Mouse (Mus musculus): ENCODE results near the gene Gm44965.

Gene Gm44965

GRCm38 (mm10) chr6:48665471-48665870 is 71.7 kb downstream of the Gm44965 start:
- DNase-seq (ENCODE audit: extremely low spot score): no peak

GRCm38 (mm10) chr6:48666159-48666586 is 72.4 kb downstream of the Gm44965 start:
- no peak for DNase-seq (ENCODE audit: extremely low spot score)

DNA sequence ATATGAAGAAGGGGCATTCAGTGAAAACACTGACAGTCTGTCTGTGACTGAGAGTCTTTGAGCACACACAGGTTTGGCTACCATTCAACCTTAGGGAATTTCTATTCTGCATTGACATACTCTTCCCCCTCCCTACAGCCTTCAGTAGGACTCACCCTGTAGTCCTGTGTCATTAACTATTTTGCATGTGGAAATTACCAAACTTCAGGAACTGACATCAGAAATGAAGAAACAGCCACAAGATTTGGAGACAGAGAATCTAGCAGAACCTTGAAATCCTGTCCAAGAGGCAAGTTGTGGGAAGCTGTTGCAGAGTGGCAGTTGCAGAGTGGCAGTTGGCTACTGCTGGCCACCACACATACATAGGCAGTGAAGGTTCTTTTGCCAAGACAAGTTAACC is 74.3 kb downstream of the Gm44965 start:
- DNase-seq (ENCODE audit: extremely low spot score): no peak
